16 mouse cellular contexts compared by ENCODE assay signal in genomic region chr19:57510836-57511235, GRCm38 (mm10).
"Had no signal": no experiment of that assay in that cellular context is flagged by ENCODE, and none has a peak within 500 bp of the region (broad histone marks: within the 10 kb centered on the region; RNA-seq: fewer than 3 reads in every experiment).

No protein-coding gene starts in this region.

- H3K27me3 ChIP-seq: limb, embryonic 15.5 days; liver, embryonic 12.5 days; midbrain, embryonic 12.5 days; neural tube, embryonic 15.5 days had no signal

- H3K4me1 ChIP-seq: liver, embryonic 12.5 days; megakaryocyte, embryonic 14.5 days had no signal

- H3K9ac ChIP-seq: limb, embryonic 15.5 days; liver, embryonic 12.5 days; lung, embryonic 14.5 days; midbrain, embryonic 12.5 days; neural tube, embryonic 15.5 days had no signal

- H3K9me3 ChIP-seq: limb, embryonic 15.5 days; liver, embryonic 12.5 days; megakaryocyte, embryonic 14.5 days; midbrain, embryonic 12.5 days; neural tube, embryonic 15.5 days had no signal

- H3K36me3 ChIP-seq: limb, embryonic 15.5 days; liver, embryonic 12.5 days; midbrain, embryonic 12.5 days; neural tube, embryonic 15.5 days had no signal

- H3K4me3 ChIP-seq: left cerebral cortex, adult 2 months; limb, embryonic 15.5 days; liver, embryonic 12.5 days; megakaryocyte, embryonic 14.5 days; midbrain, embryonic 12.5 days; myocyte; neural tube, embryonic 15.5 days had no signal

- H3K4me2 ChIP-seq: liver, embryonic 12.5 days; midbrain, embryonic 12.5 days; neural tube, embryonic 15.5 days had no signal

- ATAC-seq: liver, embryonic 12.5 days; midbrain, embryonic 16.5 days had no signal

- DNase-seq: kidney, adult 9 months; kidney, postnatal 14 days; lung, embryonic 14.5 days; lung, postnatal 10 days; right cerebral cortex, adult 18-20 months; right cerebral cortex, postnatal 25 days; thymus, postnatal 36 days had no signal

- H3K27ac ChIP-seq: left cerebral cortex, adult 2 months; liver, embryonic 12.5 days; macrophage; midbrain, embryonic 12.5 days; neural tube, embryonic 15.5 days had no signal
